In the genomic region with DNA sequence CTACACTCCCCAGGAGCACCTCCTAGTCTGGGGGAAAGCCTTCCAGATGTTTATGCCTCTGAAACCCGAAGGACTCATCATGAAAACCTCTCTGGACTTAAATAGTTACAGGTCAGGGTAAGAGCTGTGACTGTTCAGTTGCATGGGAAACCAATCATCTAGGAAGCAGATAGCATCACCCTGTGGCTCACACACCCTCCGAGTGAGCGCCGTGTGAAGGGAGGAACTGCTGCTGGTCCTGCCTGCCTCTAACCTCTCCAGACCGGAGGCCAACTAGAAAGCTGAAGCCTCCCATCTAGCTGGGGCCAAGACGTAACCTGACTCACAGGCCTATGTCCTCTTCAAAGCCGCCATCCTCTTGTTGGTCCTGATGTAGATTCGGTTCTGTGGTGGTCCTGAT, we compare ENCODE assay signal across 10 mouse cellular contexts. TPM values are rescaled to one million over a fixed set of nuclear protein-coding genes. Genes with fewer than 3 reads are reported as not detected.
DNase-seq lines count a peak whose midpoint lies in the region; ATAC-seq and TF ChIP-seq lines count a peak whose summit lies in the region.
"Had no signal": no experiment of that assay in that cellular context is flagged by ENCODE, and none has a peak within 500 bp of the region (broad histone marks: within the 10 kb centered on the region; RNA-seq: fewer than 3 reads in every experiment).

No protein-coding gene starts in this region.

- H3K4me2 ChIP-seq in heart, embryonic 16.5 days (ENCODE audit: low read depth, low read length), result peak overlapping the region; percentile 49; the same call in 1 of the 2 replicates
- H3K4me2 ChIP-seq in hindbrain, embryonic 14.5 days (replicated peaks), result no peak overlapping the region
- H3K4me2 ChIP-seq: forebrain, embryonic 12.5 days had no signal

- no peak for TF ChIP-seq CTCF in layer of hippocampus, adult 2 months (conservative IDR thresholded peaks at IDR 0.05)
- TF ChIP-seq CTCF in G1E (IDR thresholded peaks at IDR 0.05; ENCODE audit: low read depth, low read length), result no peak

- ATAC-seq in G1E (ENCODE audit: extremely low read depth, insufficient number of reproducible peaks, low FRiP score, poor library complexity, severe bottlenecking), result peak; percentile 25; the same call in 1 of the 2 replicates
- ATAC-seq in heart, embryonic 16.5 days (replicated peaks; ENCODE audit: extremely low read depth, insufficient read depth, low FRiP score), result no peak; the same call in 1 of the 2 replicates
- peak; percentile 15; the same call in 1 of the 2 replicates for ATAC-seq in monocyte, adult 5-6 weeks (replicated peaks; ENCODE audit: insufficient number of reproducible peaks, low FRiP score, low TSS enrichment, poor library complexity, severe bottlenecking)
- no peak for ATAC-seq in hindbrain, embryonic 14.5 days (ENCODE audit: low FRiP score)

- H3K27me3 ChIP-seq in G1E (ENCODE audit: insufficient read depth, low read length), result no peaks in the 10 kb centered on the region
- H3K27me3 ChIP-seq in heart, embryonic 16.5 days (ENCODE audit: control insufficient read depth, insufficient read depth, low read length), result no peaks in the 10 kb centered on the region
- H3K27me3 ChIP-seq in hindbrain, embryonic 14.5 days (ENCODE audit: control insufficient read depth, insufficient read depth, low read length), result no peaks in the 10 kb centered on the region
- H3K27me3 ChIP-seq: forebrain, embryonic 12.5 days had no signal

- H3K9me3 ChIP-seq in G1E (replicated peaks), result no peaks in the 10 kb centered on the region
- H3K9me3 ChIP-seq in heart, embryonic 16.5 days (replicated peaks; ENCODE audit: control insufficient read depth, low read length), result no peaks in the 10 kb centered on the region
- H3K9me3 ChIP-seq in hindbrain, embryonic 14.5 days (ENCODE audit: control insufficient read depth, low read length), result no peaks in the 10 kb centered on the region
- H3K9me3 ChIP-seq: forebrain, embryonic 12.5 days; limb, embryonic 10.5 days had no signal

- H3K36me3 ChIP-seq in G1E (replicated peaks), result peaks cover 88% of the 10 kb centered on the region
- H3K36me3 ChIP-seq in heart, embryonic 16.5 days (ENCODE audit: control insufficient read depth, insufficient read depth), result no peaks in the 10 kb centered on the region
- H3K36me3 ChIP-seq in hindbrain, embryonic 14.5 days (replicated peaks; ENCODE audit: control insufficient read depth, insufficient read depth), result no peaks in the 10 kb centered on the region
- H3K36me3 ChIP-seq: forebrain, embryonic 12.5 days had no signal

- peak overlapping the region; percentile 73; the same call in 1 of the 2 replicates for H3K27ac ChIP-seq in layer of hippocampus, adult 2 months
- peak overlapping the region; percentile 86 for H3K27ac ChIP-seq in heart, embryonic 16.5 days (ENCODE audit: low read length)
- H3K27ac ChIP-seq in hindbrain, embryonic 14.5 days, result no peak overlapping the region
- H3K27ac ChIP-seq: forebrain, embryonic 12.5 days had no signal

- H3K9ac ChIP-seq in heart, embryonic 16.5 days (ENCODE audit: low read length), result no peak overlapping the region
- no peak overlapping the region for H3K9ac ChIP-seq in hindbrain, embryonic 14.5 days
- H3K9ac ChIP-seq: forebrain, embryonic 12.5 days had no signal

- peaks cover 70% of the 10 kb centered on the region for H3K4me1 ChIP-seq in G1E (ENCODE audit: insufficient read depth, low read depth, low read length)
- H3K4me1 ChIP-seq in heart, embryonic 16.5 days (ENCODE audit: control insufficient read depth, insufficient read depth, low read length), result peaks cover 83% of the 10 kb centered on the region
- peaks cover 17% of the 10 kb centered on the region for H3K4me1 ChIP-seq in hindbrain, embryonic 14.5 days (replicated peaks; ENCODE audit: control insufficient read depth, insufficient read depth, low read length)

- no peak for DNase-seq in layer of hippocampus, adult 2 months (ENCODE audit: low spot score in 2 of 2)
- DNase-seq in layer of hippocampus, postnatal 36 days, result no peak
- no peak for DNase-seq in G1E (ENCODE audit: low spot score)
- DNase-seq in hindbrain, embryonic 14.5 days (ENCODE audit: low spot score), result no peak
- no peak for DNase-seq in cerebellum, postnatal 36 days
- DNase-seq: gastrocnemius, postnatal 25 days had no signal

- WGBS in heart, embryonic 16.5 days, result 73% methylated on average over 8 of the region's 8 CpGs
- 97% methylated on average over 8 of the region's 8 CpGs for WGBS in hindbrain, embryonic 14.5 days

- no peak overlapping the region for H3K4me3 ChIP-seq in layer of hippocampus, adult 2 months
- H3K4me3 ChIP-seq in G1E (ENCODE audit: low read depth, low read length), result no peak overlapping the region
- H3K4me3 ChIP-seq in heart, embryonic 16.5 days (ENCODE audit: low read length), result no peak overlapping the region
- H3K4me3 ChIP-seq in hindbrain, embryonic 14.5 days (replicated peaks; ENCODE audit: low read length), result no peak overlapping the region
- H3K4me3 ChIP-seq: forebrain, embryonic 12.5 days; limb, embryonic 10.5 days had no signal

RNA-seq across cellular contexts. Expression of a gene that starts 53.2 kb away (rescaled TPM):
- total RNA-seq in layer of hippocampus, adult 2 months (2021), result 100 to 1,000 TPM; 243 to 252 TPM
- 100 to 1,000 TPM; 228 to 249 TPM for total RNA-seq in layer of hippocampus, postnatal 36 days (2021)
- total RNA-seq in G1E (2014; fragmentation: Nextera tagmentation) (174 and 192 TPM in 2 replicates), G1E (2017) (262 and 282 TPM in 2 replicates)
- polyA plus RNA-seq in G1E (2012), result 24.6 and 30.6 TPM in 2 replicates
- 130 and 132 TPM in 2 replicates for polyA plus RNA-seq in heart, embryonic 16.5 days (2015; fragmentation: Nextera tagmentation; extraction: Ambion mirVana)
- total RNA-seq in monocyte, adult 5-6 weeks (2017), result 353 to 389 TPM (median 359 TPM) in 3 replicates
- polyA plus RNA-seq in hindbrain, embryonic 14.5 days (2014; fragmentation: Nextera tagmentation; extraction: Ambion mirVana), result 163 TPM in 2 replicates

Comparison
In these comparisons a context has a peak if more than half of its experiments do, and no peak if none do; other contexts are left out.
1. ATAC-seq: peak in G1E (single experiment) and monocyte, adult 5-6 weeks (single experiment); none in heart, embryonic 16.5 days (single experiment) and hindbrain, embryonic 14.5 days (single experiment).